Mouse (Mus musculus) adrenal gland, adult (tissue): ENCODE measurements around the gene Vps53.
A peak's percentile ranks its signal among the peaks of the same experiment; 100 is the strongest.

Experiments used
- DNase-seq, 2 experiments: peaks; one replicate each; pipeline ENCODE4 v3.0.0; 2022 to 2023; ENCODE audit warnings: low spot score in 1 of 2; ENCODE audit not compliant: inconsistent age in 2 of 2

Vps53 gene

DNA sequence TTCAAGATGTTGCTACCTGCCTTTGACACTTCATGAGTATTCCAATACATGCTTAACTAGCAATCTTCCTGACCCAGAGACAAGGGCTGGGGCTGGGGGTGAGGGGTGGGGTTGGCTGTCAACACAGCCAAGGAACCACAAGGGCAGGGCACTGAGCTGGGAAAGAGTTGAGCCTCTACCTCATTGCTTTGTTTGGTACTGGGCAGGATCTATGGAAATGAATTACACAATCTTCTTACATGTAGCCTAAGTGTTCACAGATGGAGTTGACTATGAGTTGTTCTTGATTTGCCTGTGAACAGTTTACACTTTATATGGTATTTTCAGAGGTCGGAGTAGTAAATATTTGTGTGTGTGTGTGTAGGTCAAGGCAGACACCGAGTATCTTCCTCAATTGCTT is 118.5 kb downstream of the Vps53 start:
- DNase-seq = no peak

GRCm38 (mm10) chr11:76059971-76060370 is 119.5 kb downstream of the Vps53 start:
- peak; percentile 27 to 60 for DNase-seq

GRCm38 (mm10) chr11:76056487-76056886 is 123.0 kb downstream of the Vps53 start:
- peak in 1 of 2 experiments; percentile 48 for DNase-seq

GRCm38 (mm10) chr11:76052496-76052895 is 127.0 kb downstream of the Vps53 start:
- no peak for DNase-seq

DNA sequence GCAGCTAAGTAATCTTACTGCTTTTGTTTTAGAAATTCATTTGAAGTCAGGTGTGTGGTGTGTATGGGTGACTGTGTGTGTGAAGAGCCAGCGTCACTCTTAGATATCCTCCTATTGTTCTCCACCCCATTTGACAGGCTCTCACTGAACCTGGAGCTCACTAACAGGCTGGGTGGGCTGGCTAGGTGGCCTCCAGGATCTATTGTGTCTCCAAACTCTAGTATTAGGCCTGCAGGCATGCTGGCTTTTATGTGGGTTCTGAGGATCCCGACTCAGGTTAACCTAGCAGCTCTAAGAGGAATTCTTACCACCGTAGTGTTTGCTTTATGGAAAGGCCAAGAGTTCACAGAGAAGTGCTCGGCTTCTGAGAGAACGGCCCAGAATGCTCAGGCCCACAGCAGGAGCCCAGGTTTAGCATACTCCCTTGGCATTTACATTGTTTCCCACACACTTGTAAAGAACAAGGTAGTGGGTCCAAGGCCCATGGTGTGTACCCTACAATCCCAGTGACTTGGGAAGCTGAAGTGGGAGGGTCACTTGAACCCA is 128.4 kb downstream of the Vps53 start:
- DNase-seq = no peak

- DNase-seq = peak in 1 of 2 experiments; percentile 23
Measured at GRCm38 (mm10) chr11:76050509-76050908, 128.9 kb downstream of the Vps53 start.

- DNase-seq = peak in 1 of 2 experiments; percentile 24
Measured at GRCm38 (mm10) chr11:76045367-76045766, 134.1 kb downstream of the Vps53 start.

DNA sequence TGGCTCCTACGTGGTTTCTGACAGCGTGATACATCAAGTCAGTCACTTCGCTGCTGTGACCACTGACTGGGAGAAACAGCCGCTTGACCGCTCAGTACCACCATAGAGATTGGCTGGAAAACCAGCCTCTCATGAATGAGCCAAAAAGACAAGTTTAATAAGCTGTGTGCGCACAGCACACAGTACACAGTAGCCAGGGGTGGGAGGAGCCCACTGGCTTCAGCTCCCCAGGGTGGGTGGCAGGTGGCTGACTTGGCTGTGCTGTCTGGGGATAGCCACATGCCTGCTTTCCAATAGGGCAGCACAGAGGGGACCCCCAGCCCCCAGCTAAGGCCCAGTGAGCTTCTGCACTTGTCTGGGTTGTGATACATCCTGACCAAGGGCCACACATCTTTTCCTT is 135.0 kb downstream of the Vps53 start:
- DNase-seq = no peak

DNA sequence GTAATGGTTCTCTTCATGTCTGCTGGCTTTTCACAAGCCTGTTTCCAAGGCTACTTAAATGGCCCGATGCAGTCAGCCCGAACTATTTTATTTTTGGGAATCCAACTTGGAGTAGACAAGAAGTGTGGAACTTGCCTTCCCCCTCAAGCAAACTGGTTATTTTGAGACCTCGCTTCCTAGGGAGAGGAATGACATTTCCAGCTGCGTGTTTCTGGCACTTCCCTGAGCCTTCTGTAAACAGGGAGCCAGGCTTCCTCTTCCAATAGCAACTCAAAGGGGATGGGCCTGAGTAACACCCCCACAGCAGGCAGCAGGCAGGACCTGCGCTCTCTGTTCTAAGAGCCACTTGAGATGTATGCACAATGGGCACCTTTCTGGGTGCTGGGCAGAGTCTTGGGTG is 136.6 kb downstream of the Vps53 start:
- DNase-seq = peak in 1 of 2 experiments; percentile 55

GRCm38 (mm10) chr11:76042041-76042638 is 137.3 kb downstream of the Vps53 start:
- no peak for DNase-seq

- DNase-seq = peak in 1 of 2 experiments; percentile 18
Measured at GRCm38 (mm10) chr11:76040761-76041376, 138.6 kb downstream of the Vps53 start.

GRCm38 (mm10) chr11:76040106-76040505 is 139.3 kb downstream of the Vps53 start:
- DNase-seq = no peak

- no peak for DNase-seq
Measured at GRCm38 (mm10) chr11:76039271-76040053, 140.0 kb downstream of the Vps53 start.

DNA sequence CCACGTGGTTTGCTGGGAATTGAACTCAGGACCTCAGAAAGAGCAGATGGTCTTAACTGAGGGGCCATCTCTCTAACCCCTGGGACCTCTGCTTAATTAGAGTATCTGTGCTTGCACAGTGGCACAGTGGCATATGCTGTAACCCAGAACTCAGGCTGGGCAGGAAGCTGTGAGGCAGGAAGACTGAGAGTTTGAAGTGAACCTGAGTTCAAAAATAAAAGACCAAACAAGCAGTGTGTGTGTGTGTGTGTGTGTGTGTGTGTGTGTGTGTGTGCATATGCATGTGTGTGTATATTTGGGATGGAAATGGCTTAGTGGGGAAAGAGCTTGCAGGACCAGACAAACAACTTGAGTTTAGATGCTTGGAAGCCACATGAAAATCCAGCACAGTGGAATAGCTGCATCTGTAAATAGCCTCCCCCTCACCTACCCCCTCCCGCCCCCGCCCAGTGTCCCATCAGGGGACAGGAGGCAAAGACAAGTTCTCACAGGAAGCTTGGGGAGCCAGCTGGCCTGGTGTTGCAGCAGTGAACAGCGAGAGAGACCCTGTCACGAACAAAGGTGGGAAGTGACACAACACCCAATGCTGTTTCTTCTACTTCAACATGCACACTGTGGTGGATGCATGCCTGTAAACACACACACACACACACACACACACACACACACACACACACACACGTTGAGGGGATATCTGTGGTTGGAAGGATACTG is 141.7 kb downstream of the Vps53 start:
- no peak for DNase-seq

GRCm38 (mm10) chr11:76035182-76035581 is 144.3 kb downstream of the Vps53 start:
- DNase-seq = no peak

DNA sequence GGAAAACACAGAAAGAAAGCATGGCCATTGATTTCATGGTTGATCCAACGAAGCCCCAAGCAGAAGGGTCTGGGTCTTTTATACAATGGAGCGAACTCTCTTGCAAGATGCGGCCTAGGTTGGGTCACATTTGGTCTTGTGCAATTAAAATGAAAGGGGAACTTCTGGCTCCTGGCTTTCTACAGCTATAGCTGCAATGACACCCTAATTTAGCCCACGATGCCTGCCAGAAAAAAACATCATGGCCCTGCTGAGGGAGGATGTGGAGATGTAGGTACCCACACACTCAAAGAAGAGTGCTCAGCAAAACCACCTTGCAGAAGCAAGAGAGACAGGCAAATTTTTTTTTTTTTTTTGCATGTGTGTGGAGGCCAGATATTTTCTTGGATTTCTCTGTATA is 145.6 kb downstream of the Vps53 start:
- no peak for DNase-seq

GRCm38 (mm10) chr11:76033359-76033758 is 146.1 kb downstream of the Vps53 start:
- no peak for DNase-seq

GRCm38 (mm10) chr11:76028072-76028465 is 151.4 kb downstream of the Vps53 start:
- no peak for DNase-seq

- peak; percentile 94 to 96 for DNase-seq
Measured at GRCm38 (mm10) chr11:76027139-76028071, 152.0 kb downstream of the Vps53 start, which contains the start of gene Rflnb. Gene Rflnb, minus strand, starts transcription at chr11:76027782.
